Mouse (Mus musculus) lung, embryonic 16.5 days (tissue): ENCODE data around the gene Nr2c2. TPM values are rescaled to one million over a fixed set of nuclear protein-coding genes. Genes with fewer than 3 reads are reported as not detected.
A peak's percentile ranks its signal among the peaks of the same experiment; 100 is the strongest.

ENCODE experiments used
- ATAC-seq: fragments of 200-750 bp; cut with Nextera tagmentation; 2 replicates; pipeline ENCODE4 v1.8.0; 2017; ENCODE audit warnings: low read depth, mild to moderate bottlenecking, moderate library complexity
- H3K27ac ChIP-seq: fragments of 300-500 bp; sonication (generic); 2 replicates; pipeline ENCODE4 v1.5.1; 2014; ENCODE audit warnings: mild to moderate bottlenecking, control low read depth, low read length
- H3K27me3 ChIP-seq: fragments of 300-500 bp; sonication (generic); 2 replicates; pipeline ENCODE4 v1.6.1; 2014; ENCODE audit warnings: low read depth, low read length, mixed read lengths; ENCODE audit not compliant: control insufficient read depth, insufficient read depth
- H3K36me3 ChIP-seq: fragments of 300-500 bp; sonication (generic); 2 replicates; pipeline ENCODE4 v1.6.1; 2014; ENCODE audit warnings: low read length; ENCODE audit not compliant: control insufficient read depth, insufficient read depth
- H3K4me1 ChIP-seq: fragments of 300-500 bp; sonication (generic); replicated peaks from 2 replicates; pipeline ENCODE4 v1.6.1; 2014; ENCODE audit warnings: low read length, mixed read lengths; ENCODE audit not compliant: control insufficient read depth, insufficient read depth
- H3K4me2 ChIP-seq: fragments of 300-500 bp; sonication (generic); 2 replicates; pipeline ENCODE4 v1.6.1; 2014; ENCODE audit warnings: low read depth, low read length, control low read depth
- H3K4me3 ChIP-seq: fragments of 300-500 bp; sonication (generic); 2 replicates; pipeline ENCODE4 v1.5.1; 2014; ENCODE audit warnings: mild to moderate bottlenecking, low read length, control low read depth
- H3K9ac ChIP-seq: fragments of 300-500 bp; sonication (generic); 2 replicates; pipeline ENCODE4 v1.6.1; 2014; ENCODE audit warnings: low read length, control low read depth
- H3K9me3 ChIP-seq: fragments of 300-500 bp; sonication (generic); 2 replicates; pipeline ENCODE4 v1.6.1; 2016; ENCODE audit warnings: low read length; ENCODE audit not compliant: control insufficient read depth
- WGBS: fragments of 180-500 bp; shearing (Covaris S2); extraction: QIAGEN DNeasy Blood & Tissue Kit; methylation state at CpG from one replicate; pipeline ENCODE4 v1.1.7; 2014; 5-methylcytosine and 5-hydroxymethylcytosine counted together
- polyA plus RNA-seq: library from polyadenylated mRNA; unstranded; fragments of >200 nt; fragmentation: Nextera tagmentation; extraction: Ambion mirVana; gene quantifications from 2 replicates; pipeline ENCODE4 v1.2.1, GENCODE M21; 2015

Nr2c2 gene
- 14.8 and 15.3 TPM in 2 replicates for polyA plus RNA-seq

DNA sequence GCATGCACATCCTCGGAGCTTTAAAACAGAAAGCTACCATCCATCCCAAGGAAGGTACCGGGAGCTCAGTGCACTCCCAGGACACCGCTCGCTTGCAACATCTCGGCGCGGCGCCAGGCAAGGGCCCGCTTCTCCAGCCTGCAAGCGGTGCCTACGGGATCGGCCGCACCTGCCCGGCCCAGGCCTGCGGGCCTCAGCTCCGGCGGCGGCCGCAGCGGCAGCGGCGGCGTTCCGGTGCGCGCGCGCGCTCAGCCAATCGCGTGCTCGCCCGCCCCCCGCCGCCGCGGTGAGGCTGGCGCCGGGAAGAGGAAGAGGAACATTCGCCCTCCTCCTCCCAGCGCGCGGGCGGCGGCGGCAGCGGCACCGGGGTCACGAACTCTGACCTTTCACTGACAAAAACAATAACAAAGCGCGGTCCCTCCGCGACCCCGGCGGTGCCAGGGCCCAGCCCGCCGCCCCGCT lies at the start of gene Nr2c2:
TSS of gene Nr2c2 (plus strand) at position 261 of the 462 bp plus-strand sequence.
- Histone ChIP-seq H3K27me3 (no peaks in the 10 kb centered on the region), H3K9me3 (no peaks in the 10 kb centered on the region), H3K27ac (peak within 1 kb of the TSS; percentile 100), H3K36me3 (no peaks in the 10 kb centered on the region), H3K9ac (peak within 1 kb of the TSS; percentile 99), H3K4me3 (peak within 1 kb of the TSS; percentile 95), H3K4me1 (peaks cover 22% of the 10 kb centered on the region), H3K4me2 (peak within 1 kb of the TSS; percentile 75)
- WGBS, result 0% methylated on average over 24 of the region's 58 CpGs
- peak; percentile 56 for ATAC-seq

DNA sequence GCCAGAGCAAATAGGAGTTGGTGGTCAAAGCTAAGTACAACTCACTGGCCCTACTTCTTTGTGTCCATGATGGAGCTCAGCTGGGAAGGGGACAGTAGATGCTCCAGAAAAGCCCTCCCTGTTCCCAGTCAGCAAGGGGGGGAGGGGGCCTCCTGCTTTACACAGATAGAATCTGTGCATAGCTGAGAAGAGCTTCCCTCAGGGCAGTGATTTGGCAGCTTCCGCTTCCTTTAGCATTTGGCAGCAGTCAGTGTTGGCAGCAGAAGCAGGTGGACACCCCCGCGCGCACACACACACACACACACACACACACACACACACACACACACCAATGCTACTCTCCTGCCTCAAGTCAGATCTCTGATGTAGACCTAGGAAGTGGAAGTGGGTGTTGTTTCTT lies 49.1 kb upstream of the Nr2c2 start:
- Histone ChIP-seq H3K27ac (peak overlapping the region; percentile 50), H3K9ac (no peak overlapping the region), H3K4me1 (peaks cover 9% of the 10 kb centered on the region), H3K4me2 (no peak overlapping the region), H3K27me3 (no peaks in the 10 kb centered on the region), H3K4me3 (no peak overlapping the region), H3K9me3 (no peaks in the 10 kb centered on the region), H3K36me3 (no peaks in the 10 kb centered on the region)
- 62% methylated on average over 4 of the region's 4 CpGs for WGBS
- peak; percentile 81 for ATAC-seq

DNA sequence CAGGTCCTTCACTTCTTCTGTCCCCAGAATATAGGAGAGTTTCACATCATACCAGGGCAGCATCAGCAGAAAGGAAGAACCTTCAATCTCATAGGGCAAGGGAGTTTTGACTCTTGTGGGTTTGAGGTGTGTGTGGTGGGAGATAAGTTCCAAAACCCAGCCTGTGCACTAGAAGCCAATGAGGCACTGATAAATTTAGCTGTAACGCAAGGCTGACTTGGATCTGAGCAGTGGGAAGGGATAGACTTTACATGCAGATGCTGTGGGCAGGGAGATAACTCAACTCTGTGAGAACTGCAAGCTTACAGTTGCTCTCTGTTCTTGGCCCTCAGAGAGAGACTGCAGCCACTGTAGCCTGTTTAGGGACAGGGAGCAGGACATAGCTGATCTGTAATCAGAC lies 48.3 kb upstream of the Nr2c2 start:
- no peaks in the 10 kb centered on the region for H3K9me3 ChIP-seq
- H3K4me3 ChIP-seq, result no peak overlapping the region
- H3K4me1 ChIP-seq, result peaks cover 6% of the 10 kb centered on the region
- H3K27ac ChIP-seq, result no peak overlapping the region
- H3K9ac ChIP-seq, result no peak overlapping the region
- H3K36me3 ChIP-seq, result no peaks in the 10 kb centered on the region
- no peak overlapping the region for H3K4me2 ChIP-seq
- H3K27me3 ChIP-seq, result no peaks in the 10 kb centered on the region
- ATAC-seq, result no peak
- 81% methylated on average over 1 of the region's 1 CpGs for WGBS

DNA sequence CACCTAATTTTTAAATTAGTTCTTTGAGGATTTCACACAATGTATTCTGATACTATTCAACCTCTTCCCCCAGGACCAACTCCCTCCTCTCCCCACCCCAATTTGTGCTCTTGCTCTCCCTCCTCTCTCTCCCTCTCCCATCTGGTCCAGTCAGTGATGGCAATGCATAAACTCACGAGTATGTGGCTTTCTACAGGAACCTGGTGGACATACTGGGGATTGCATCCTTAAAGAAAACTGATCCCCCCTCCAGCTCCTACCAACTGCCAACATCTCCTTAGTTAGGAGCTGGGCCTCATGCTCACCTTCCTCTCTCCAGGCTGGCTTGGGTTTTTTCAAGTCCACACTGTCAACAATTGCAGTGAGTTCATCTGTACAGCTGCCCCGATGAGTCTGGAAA lies 33.4 kb upstream of the Nr2c2 start:
- no peaks in the 10 kb centered on the region for H3K36me3 ChIP-seq
- H3K4me1 ChIP-seq, result no peaks in the 10 kb centered on the region
- H3K4me2 ChIP-seq, result no peak overlapping the region
- H3K9me3 ChIP-seq, result no peaks in the 10 kb centered on the region
- no peak overlapping the region for H3K4me3 ChIP-seq
- no peaks in the 10 kb centered on the region for H3K27me3 ChIP-seq
- no peak overlapping the region for H3K27ac ChIP-seq
- no peak overlapping the region for H3K9ac ChIP-seq
- WGBS, result 54% methylated on average over 2 of the region's 2 CpGs
- ATAC-seq, result no peak

DNA sequence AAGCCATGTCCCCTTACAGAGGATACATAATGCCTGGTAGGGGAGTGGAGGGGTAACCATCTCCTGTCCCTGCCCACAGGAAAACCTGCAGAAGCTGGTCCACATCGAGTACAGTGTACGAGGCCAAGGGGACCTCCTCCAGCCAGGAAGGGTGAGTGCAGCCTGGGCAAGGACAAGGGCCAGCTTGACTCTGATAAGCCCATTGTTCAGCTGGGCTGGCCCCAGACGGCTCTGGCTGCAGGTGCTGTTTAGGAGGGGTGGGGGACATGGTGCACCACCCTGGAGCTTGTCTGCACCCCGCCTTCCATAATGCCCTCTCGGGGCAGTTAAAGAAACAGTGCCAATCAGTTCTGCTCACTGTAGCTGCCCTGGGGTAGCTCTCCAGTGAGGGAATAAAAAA lies 29.5 kb upstream of the Nr2c2 start:
- Histone ChIP-seq H3K4me1 (no peaks in the 10 kb centered on the region), H3K4me2 (no peak overlapping the region), H3K9me3 (no peaks in the 10 kb centered on the region), H3K9ac (no peak overlapping the region), H3K4me3 (no peak overlapping the region), H3K27ac (no peak overlapping the region), H3K27me3 (no peaks in the 10 kb centered on the region), H3K36me3 (no peaks in the 10 kb centered on the region)
- 37% methylated on average over 5 of the region's 5 CpGs for WGBS
- no peak for ATAC-seq

DNA sequence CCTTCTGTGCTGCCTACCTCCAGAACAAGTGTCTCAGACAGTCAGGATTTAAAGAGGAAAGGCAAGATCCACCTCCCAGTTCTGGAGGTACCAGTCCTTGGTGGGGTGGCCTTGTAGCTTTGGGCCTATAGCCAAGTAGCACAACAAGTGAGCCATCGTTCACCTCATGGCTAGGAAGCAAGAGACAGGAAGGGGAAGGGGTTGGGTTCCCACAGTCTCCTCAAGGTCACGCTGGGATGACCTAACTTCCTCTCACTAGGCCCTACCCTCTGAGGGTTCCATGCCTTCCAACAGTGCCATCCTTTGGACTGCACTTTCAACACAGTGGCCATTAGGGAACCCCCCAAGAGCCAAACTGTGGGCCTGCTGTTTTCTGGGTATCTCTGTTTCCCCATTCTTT lies 27.7 kb upstream of the Nr2c2 start:
- no peak overlapping the region for H3K4me2 ChIP-seq
- H3K36me3 ChIP-seq, result no peaks in the 10 kb centered on the region
- H3K27me3 ChIP-seq, result no peaks in the 10 kb centered on the region
- H3K27ac ChIP-seq, result no peak overlapping the region
- H3K9ac ChIP-seq, result no peak overlapping the region
- ATAC-seq, result no peak
- H3K4me3 ChIP-seq, result no peak overlapping the region
- no peaks in the 10 kb centered on the region for H3K9me3 ChIP-seq
- no peaks in the 10 kb centered on the region for H3K4me1 ChIP-seq
- 57% methylated on average over 2 of the region's 2 CpGs for WGBS

DNA sequence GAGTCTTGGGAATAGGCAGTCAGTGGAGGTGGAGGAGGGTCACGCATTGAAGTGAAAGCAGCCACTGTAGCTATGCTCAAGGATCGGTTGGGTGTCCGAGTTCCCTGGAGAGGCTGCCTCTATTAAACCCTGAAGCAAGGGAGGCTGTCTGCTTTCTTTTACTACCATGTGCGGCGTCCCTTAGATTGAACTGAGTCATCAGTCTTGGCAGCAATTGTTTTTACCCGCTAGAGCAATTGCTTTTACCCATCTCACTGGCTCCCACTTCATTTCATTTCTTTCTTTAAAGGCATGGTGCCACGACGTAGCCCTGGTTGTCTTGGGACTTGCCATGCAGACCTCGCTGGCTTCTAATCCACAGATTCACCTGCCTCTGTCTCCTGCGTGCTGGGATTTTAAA lies 27.1 kb upstream of the Nr2c2 start:
- ATAC-seq, result no peak
- no peaks in the 10 kb centered on the region for H3K27me3 ChIP-seq
- H3K9me3 ChIP-seq, result no peaks in the 10 kb centered on the region
- no peak overlapping the region for H3K9ac ChIP-seq
- H3K27ac ChIP-seq, result no peak overlapping the region
- no peak overlapping the region for H3K4me2 ChIP-seq
- H3K36me3 ChIP-seq, result no peaks in the 10 kb centered on the region
- H3K4me3 ChIP-seq, result no peak overlapping the region
- no peaks in the 10 kb centered on the region for H3K4me1 ChIP-seq
- 83% methylated on average over 10 of the region's 10 CpGs for WGBS

DNA sequence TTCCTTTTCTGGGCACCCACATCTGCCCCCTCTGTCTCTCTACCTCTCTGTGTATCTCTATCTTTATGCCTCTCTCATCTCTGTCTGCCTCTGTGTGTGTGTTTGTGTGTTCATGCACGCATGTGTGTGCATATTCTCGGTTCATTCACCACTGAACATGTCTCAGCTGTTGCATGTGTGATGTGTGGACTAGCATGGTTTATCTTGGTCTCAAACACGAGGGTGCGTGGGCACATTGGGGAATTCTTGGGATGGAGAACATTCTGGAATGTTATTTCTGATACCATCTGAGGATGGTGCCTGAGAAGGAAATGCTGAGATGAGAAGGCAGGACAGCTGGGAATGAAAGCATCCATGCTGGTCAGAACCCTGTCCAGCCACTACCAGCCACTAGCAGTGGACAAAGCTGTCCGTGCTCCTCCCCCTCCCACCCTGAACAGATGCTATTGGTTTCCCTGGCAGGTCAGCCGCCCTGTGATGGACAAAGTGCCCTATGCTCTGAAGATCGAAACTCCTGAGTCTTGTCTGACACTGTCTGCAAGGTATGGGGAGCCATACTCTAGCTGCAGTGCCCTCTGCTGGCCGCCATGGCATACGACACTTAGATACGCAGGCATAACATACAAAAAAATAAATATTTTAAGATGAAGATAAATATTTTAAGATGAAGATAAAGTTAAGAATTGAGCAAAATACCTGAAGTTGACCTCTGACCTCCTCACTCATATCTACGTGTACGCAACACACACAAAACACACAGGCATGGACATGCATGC lies 25.3 kb upstream of the Nr2c2 start:
- Histone ChIP-seq H3K27ac (no peak overlapping the region), H3K4me3 (no peak overlapping the region), H3K4me1 (no peaks in the 10 kb centered on the region), H3K4me2 (no peak overlapping the region), H3K36me3 (no peaks in the 10 kb centered on the region), H3K9ac (no peak overlapping the region), H3K27me3 (no peaks in the 10 kb centered on the region), H3K9me3 (no peaks in the 10 kb centered on the region)
- ATAC-seq, result 0 out of 2 replicates have a peak, but pooled peaks have one; percentile 24
- WGBS, result 49% methylated on average over 12 of the region's 12 CpGs

DNA sequence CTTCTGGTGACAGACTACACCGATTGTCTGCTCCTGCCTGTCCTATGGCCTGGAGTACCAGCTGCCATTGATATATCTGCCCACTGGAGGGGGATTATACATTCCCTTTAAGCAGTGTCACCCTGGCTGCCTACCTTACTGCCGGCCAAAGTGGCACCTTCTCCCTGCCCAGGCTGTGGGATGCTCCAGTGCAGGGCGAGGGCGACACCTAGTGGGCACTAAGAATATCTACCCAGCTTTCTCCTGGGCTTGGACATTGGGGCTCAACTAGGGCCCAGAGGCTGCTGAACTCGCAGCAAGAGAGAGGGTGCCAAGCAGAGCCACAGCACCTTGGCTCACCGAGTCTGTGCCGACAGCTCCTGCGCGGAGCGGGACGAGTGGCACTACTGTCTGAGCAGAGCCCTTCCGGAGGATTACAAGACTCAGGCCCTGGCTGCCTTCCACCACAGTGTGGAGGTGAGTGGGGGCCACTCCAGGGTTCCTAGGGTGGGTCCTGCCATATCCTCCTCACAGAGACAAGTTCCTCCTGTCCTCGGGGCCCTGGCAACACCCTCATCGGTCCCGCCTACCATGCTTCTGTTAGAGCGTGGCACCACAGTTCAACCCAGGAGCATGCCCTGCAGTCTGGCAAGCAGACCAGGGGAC lies 23.9 kb upstream of the Nr2c2 start:
- peak; percentile 79 for ATAC-seq
- Histone ChIP-seq H3K36me3 (no peaks in the 10 kb centered on the region), H3K4me3 (no peak overlapping the region), H3K27ac (no peak overlapping the region), H3K4me2 (no peak overlapping the region), H3K27me3 (no peaks in the 10 kb centered on the region), H3K9ac (no peak overlapping the region), H3K9me3 (no peaks in the 10 kb centered on the region), H3K4me1 (no peaks in the 10 kb centered on the region)
- 35% methylated on average over 16 of the region's 16 CpGs for WGBS
